Mouse (Mus musculus) lung, adult 2 months (tissue): ENCODE data around the gene Ang6.
"Not testable (repeated sequence)": the region's sequence is repeated elsewhere in the genome, so short reads cannot be mapped to it uniquely, and the experiment has no call there.

Experiments used
- CTCF ChIP-seq: fragments of 200-500 bp; IDR thresholded peaks from 2 replicates; pipeline ENCODE4 v1.5.1; 2011; ENCODE audit warnings: mild to moderate bottlenecking, low read length, control low read depth; ENCODE audit not compliant: insufficient read depth
- POLR2A ChIP-seq: fragments of 200-500 bp; IDR thresholded peaks from 2 replicates; pipeline ENCODE4 v1.6.1; 2011; ENCODE audit warnings: low read depth, mild to moderate bottlenecking, control low read depth, low read length, borderline replicate concordance; ENCODE audit errors: extremely low read depth

DNA sequence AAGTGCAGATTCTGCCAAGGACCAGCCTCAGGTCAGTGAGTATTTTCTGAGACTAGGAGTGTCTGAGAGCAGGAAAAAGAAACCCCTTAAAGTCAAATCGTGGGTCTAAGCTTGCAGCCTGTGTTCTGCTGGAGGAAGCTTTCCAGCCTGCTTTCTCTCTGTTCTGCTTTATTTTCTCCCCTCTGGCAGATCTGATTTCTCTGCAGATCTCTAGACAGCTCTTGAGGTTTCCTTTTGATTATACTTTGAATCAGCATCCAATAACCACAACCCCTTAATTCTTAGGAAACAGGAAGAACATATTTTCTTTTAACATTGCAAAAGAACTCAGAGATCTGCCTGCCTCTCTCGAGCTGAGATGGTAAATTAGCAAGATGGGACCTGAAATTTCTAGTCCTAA is 48.7 kb downstream of the Ang6 start:
- TF ChIP-seq POLR2A, CTCF: not testable (repeated sequence)
